Mouse (Mus musculus) embryonic stem cell, embryonic (primary cell): ENCODE measurements around the gene Ctf1.

Experiments used
- CTCF ChIA-PET, 4 experiments: fragments of 300-600 bp in 2 of 4; fragments of 350-600 bp in 2 of 4; sonication (Branson Sonifier 250); formaldehyde crosslinking; loops; one replicate each; lab custom pipeline; 2022; ENCODE audit warnings: inconsistent platforms in 2 of 4; lab: Charles Lee
- POLR2A ChIA-PET, 4 experiments: fragments of 300-600 bp in 2 of 4; fragments of 350-600 bp in 2 of 4; sonication (Branson Sonifier 250); formaldehyde crosslinking; loops; one replicate each; lab custom pipeline; 2022; ENCODE audit warnings: antibody characterized with exemption in 4 of 4, inconsistent platforms in 1 of 4; lab: Charles Lee

Gene Ctf1

DNA sequence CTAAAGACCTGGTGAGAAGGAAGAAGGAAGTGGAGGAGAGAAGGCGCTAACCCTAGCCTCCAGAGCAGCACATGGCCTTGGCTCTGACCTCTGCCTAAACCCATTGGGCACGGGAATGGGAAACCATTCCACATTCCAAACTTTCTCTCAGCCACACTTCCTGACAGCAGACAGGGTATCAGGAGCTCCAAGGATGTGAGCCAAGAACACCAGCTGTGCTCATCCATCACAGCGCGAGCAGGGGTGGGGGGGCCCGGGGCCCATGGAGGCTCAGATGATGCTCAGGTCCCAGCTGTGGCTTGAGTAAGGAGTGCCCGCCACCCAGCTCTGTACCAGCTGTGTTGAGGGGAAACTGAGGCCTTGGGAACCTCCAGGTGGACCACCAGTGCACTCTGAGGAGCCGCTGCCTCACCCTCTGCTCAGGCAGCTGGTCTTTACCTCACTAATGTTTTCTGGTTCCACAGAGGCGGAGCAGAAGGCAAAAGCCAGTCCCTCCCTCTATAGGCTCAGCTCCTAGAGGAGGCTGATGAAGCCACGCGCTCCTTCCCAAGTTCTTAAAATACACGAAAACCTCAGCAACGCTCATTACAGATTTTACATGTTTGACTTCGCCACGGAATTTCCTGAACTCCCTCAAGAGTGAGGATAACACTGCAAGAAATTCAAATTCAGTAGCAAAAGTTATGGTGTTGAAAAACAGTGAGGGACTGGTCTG lies 27.1 kb upstream of the Ctf1 start:
- POLR2A ChIA-PET: interaction anchor here in 3 of 4 experiments (0.6 to 1.5 kb wide), 6 partner anchors 9 to 839 kb away, joined by 3 to 5 read pairs (median 4); partner anchors contain the start of gene Ctf1 (in 1 of the 3)
- CTCF ChIA-PET: interaction anchor here in 3 of 4 experiments (0.9 to 3.1 kb wide), 4 partner anchors 9 to 34 kb away, joined by 3 to 17 read pairs (median 6); no protein-coding TSS in a partner anchor

DNA sequence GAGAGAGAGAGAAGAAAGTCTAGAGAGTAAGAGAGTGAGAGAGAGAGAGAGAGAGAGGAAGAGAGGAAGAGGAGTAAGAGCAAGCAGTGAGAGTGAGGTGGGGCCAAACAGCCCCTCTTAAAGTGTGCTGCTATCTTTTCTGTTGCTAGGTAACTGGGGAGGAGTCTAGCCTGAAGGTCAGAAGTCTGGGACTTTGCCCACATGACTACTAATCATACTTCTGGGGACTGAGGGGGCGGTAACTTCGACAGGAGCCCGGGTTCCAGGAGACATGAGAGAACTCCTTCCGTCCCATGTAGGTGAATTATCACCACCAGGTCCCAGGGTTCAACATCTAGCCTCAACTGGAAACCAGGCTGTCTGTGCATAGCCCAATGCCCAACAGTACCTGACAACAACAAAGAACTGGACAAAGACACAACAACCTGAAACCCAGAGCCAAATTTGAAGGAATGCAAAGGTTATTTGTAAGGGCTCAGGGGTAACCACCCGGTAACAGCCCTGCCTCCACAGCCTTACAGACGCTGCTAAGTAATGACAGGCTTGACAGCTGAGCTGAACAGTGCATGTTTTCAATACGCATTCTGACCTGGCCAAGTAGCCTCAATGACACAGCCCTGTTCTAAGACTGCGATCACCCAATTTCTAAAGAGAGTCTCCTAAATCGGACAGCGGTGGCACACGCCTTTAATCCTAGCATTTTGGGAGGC lies 25.6 kb upstream of the Ctf1 start:
- POLR2A ChIA-PET: interaction anchor here in 2 of 4 experiments (0.7 to 1.5 kb wide), 2 partner anchors 21 to 26 kb away, joined by 3 to 5 read pairs; partner anchors contain the start of gene Ctf1 (in 1 of the 2)

GRCm38 (mm10) chr7:127688935-127689334 lies 23.6 kb upstream of the Ctf1 start:
- ChIA-PET CTCF (interaction anchor here in 2 of 4 experiments (1.0 to 1.8 kb wide), 3 partner anchors 12 to 14 kb away, joined by 4 to 5 read pairs (median 4); no protein-coding TSS in a partner anchor), POLR2A (interaction anchor here in 2 of 4 experiments (0.7 to 1.2 kb wide), 4 partner anchors 14 to 82 kb away, joined by 3 read pairs; partner anchors contain the start of gene Bcl7c (in 1 of the 2))

More for the DNA sequence above, 25.6 kb upstream of the Ctf1 start:
- CTCF ChIA-PET: interaction anchor here in 3 of 4 experiments (0.6 to 3.1 kb wide), 5 partner anchors 10 to 188 kb away, joined by 3 to 17 read pairs (median 4); no protein-coding TSS in a partner anchor

DNA sequence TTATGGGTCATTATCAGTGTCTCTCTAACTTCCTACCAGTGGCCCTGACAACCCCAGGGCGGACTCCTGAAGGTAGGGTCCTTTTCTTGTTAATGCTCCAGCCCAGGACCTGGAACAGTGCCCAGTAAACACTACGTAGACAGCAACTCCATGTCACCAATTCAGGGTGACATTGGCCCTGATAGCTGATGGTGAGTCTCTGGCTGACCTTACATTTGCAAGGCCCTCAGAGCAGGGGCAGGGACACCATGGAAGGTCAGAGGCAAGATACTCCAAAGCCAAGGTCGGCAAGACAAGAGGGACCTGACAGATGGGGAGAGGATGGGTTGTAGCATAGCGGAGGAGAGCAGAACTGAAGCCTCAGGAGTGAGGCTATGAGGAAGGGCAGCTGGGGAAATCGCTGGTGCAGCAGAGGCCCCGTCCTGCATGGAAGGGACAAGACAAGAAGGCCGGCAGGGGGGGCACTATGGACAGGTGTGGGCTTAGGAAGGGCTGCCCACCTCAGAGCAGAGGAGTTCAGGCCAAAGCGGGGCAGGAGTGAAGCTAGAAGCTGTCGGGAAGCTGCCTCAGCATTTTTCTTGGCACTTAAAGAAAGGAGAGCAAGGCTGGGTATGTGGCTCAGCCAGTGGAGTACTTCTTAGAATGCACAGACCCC lies 22.8 kb upstream of the Ctf1 start:
- POLR2A ChIA-PET: interaction anchor here in 2 of 4 experiments (1.0 to 8.5 kb wide), 7 partner anchors 14 to 132 kb away, joined by 3 to 70 read pairs (median 12); partner anchors contain the start of genes Ctf1 (in 2 of the 2) and Bcl7c (in 1 of the 2)
- CTCF ChIA-PET: interaction anchor here (0.5 to 8.1 kb wide), 9 partner anchors 13 to 401 kb away, joined by 3 to 75 read pairs (median 4); partner anchors contain the start of genes Fbxl19 (in 1 of the 4) and Hsd3b7 (in 1 of the 4)

DNA sequence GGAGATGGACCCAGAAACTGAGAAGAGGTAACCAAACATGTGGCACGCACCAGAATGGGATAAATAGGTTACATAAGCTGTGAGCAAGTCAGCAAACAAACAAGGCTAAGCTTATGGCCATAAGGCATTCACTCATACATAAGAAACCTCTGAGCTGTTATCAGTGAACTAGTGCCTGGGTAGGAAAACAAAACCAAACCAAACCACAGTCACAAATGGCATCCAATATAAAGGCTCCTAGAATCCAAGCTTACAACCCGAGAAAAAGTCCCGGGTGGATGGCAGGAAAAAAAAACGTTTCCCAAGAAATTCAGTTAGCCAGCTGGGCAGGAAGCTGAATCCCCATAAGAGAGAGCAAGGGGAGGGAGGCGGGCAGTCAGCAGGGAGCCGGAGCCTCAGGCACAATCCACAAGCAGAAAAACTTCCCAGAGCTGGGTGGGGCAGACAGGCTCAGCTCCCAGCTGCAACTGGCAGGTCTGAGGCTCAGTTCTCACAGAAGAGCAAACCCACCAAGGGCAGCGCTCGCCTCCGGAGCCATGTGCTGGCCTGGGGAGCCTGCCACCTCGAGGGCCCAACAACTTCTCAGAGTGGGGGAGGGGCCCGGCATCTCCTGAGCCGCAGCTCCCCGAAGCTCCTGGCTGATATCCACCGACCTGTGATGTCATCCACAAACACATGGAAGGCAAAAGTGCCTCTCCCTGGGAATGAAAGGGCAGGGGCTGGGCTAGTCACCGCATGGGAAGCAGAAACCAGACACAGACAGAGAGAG lies 21.1 kb upstream of the Ctf1 start:
- CTCF ChIA-PET: interaction anchor here (0.5 to 8.1 kb wide), 24 partner anchors 10 to 253 kb away, joined by 3 to 75 read pairs (median 4); partner anchors contain the start of genes Bcl7c (in 2 of the 4), Ctf1 (in 1 of the 4) and Fbxl19 (in 1 of the 4)
- POLR2A ChIA-PET: interaction anchor here (0.6 to 8.5 kb wide), 36 partner anchors 8 to 315 kb away, joined by 3 to 70 read pairs (median 4); partner anchors contain the start of genes Bcl7c (in 3 of the 4), Ctf1 (in 3 of the 4), Ccdc189 (in 1 of the 4) and Fus (in 1 of the 4)

GRCm38 (mm10) chr7:127693290-127693689 lies 19.2 kb upstream of the Ctf1 start:
- CTCF ChIA-PET: interaction anchor here in 3 of 4 experiments (0.8 to 8.1 kb wide), 7 partner anchors 14 to 123 kb away, joined by 3 to 75 read pairs (median 11); partner anchors contain the start of gene Bcl7c (in 1 of the 3)
- POLR2A ChIA-PET: interaction anchor here in 3 of 4 experiments (0.6 to 8.5 kb wide), 7 partner anchors 14 to 274 kb away, joined by 3 to 70 read pairs (median 4); partner anchors contain the start of genes Bcl7c (in 2 of the 3), Ctf1 (in 1 of the 3) and Fus (in 1 of the 3)

GRCm38 (mm10) chr7:127693730-127694129 lies 18.8 kb upstream of the Ctf1 start:
- ChIA-PET CTCF (interaction anchor here (0.5 to 8.1 kb wide), 11 partner anchors 10 to 1024 kb away, joined by 3 to 75 read pairs (median 5); partner anchors contain the start of gene Bcl7c (in 2 of the 4)), POLR2A (interaction anchor here (0.6 to 8.5 kb wide), 9 partner anchors 14 to 763 kb away, joined by 3 to 70 read pairs (median 4); partner anchors contain the start of genes Bcl7c (in 2 of the 4), Ctf1 (in 1 of the 4), Fus (in 1 of the 4) and Hsd3b7 (in 1 of the 4))

DNA sequence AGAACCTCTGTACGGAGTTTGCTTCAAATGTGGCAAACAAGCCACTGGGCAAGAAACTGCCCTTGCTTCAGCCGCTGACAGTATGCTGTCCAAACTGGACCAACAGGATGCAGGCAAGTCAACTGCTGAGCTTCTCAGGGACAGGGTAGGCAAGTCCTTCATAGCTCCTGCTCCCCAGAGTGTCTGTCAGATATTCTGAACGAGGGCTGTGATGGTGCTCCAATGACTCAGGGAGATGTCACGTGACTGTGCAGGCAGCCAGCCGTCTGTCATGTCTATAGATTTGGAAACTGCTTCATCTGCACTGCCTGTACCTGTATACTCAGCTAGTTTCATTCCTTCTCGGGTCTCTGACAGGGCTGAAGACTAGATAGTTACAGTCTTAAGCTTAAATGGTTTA lies 13.6 kb upstream of the Ctf1 start:
- POLR2A ChIA-PET: interaction anchor here in 2 of 4 experiments (1.0 to 1.8 kb wide), 6 partner anchors 9 to 94 kb away, joined by 3 to 7 read pairs (median 6); partner anchors contain the start of genes Ctf1 (in 2 of the 2) and Bcl7c (in 1 of the 2)
- CTCF ChIA-PET: interaction anchor here in 2 of 4 experiments (0.7 to 2.3 kb wide), 3 partner anchors 22 to 24 kb away, joined by 3 to 8 read pairs (median 4); no protein-coding TSS in a partner anchor

GRCm38 (mm10) chr7:127700712-127701331 lies 11.7 kb upstream of the Ctf1 start:
- CTCF ChIA-PET: no interaction called here
- POLR2A ChIA-PET: interaction anchor here in 1 of 4 experiments (1.2 kb wide), 1 partner anchor 9 kb away, joined by 4 read pairs; no protein-coding TSS in a partner anchor

- ChIA-PET CTCF (interaction anchor here in 3 of 4 experiments (0.6 to 3.8 kb wide), 5 partner anchors 8 to 29 kb away, joined by 3 to 17 read pairs (median 3); no protein-coding TSS in a partner anchor), POLR2A (interaction anchor here in 3 of 4 experiments (0.6 to 7.3 kb wide), 6 partner anchors 10 to 60 kb away, joined by 3 to 70 read pairs (median 3); no protein-coding TSS in a partner anchor)
Measured at GRCm38 (mm10) chr7:127703561-127704178, 8.9 kb upstream of the Ctf1 start.

DNA sequence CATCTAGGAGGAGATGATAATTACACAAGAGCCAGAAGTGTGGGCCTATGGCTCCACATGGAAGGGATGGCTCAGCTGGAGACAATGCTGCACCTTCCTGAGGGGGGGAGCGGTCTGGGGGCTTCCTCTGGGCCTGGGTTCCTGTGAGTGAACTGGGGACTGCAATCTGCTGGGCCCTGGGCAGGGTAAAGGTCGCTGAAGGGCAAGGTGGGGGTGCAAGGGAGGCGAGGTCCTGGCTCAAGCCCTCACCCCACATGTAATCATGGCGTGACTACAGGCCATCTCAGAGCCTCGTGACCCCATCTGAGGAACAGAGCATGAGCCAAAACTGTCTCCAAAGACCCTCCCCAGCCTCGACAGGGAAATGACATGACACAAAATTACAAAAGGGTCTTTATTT lies 7.9 kb upstream of the Ctf1 start:
- ChIA-PET CTCF (interaction anchor here in 2 of 4 experiments (0.6 to 3.8 kb wide), 3 partner anchors 27 to 139 kb away, joined by 3 to 17 read pairs (median 4); no protein-coding TSS in a partner anchor), POLR2A (interaction anchor here in 2 of 4 experiments (0.9 to 7.3 kb wide), 4 partner anchors 11 to 47 kb away, joined by 3 to 70 read pairs (median 4); no protein-coding TSS in a partner anchor)

GRCm38 (mm10) chr7:127705706-127706105 lies 6.8 kb upstream of the Ctf1 start:
- ChIA-PET POLR2A (interaction anchor here in 2 of 4 experiments (1.2 to 7.3 kb wide), 3 partner anchors 12 to 27 kb away, joined by 3 to 70 read pairs (median 3); no protein-coding TSS in a partner anchor), CTCF (interaction anchor here in 2 of 4 experiments (0.6 to 3.8 kb wide), 4 partner anchors 10 to 36 kb away, joined by 4 to 17 read pairs (median 4); no protein-coding TSS in a partner anchor)

- CTCF ChIA-PET: interaction anchor here (0.7 to 12.8 kb wide), 22 partner anchors 10 to 308 kb away, joined by 3 to 144 read pairs (median 6); partner anchors contain the start of gene Hsd3b7 (in 1 of the 4)
- POLR2A ChIA-PET: interaction anchor here (0.6 to 7.3 kb wide), 53 partner anchors 8 to 531 kb away, joined by 3 to 70 read pairs (median 5); partner anchors contain the start of genes Fbxl19 (in 2 of the 4), Fus (in 2 of the 4), 9130023H24Rik (in 1 of the 4) and Ccdc189 (in 1 of the 4)
Measured at GRCm38 (mm10) chr7:127707045-127707956, 5.2 kb upstream of the Ctf1 start.

DNA sequence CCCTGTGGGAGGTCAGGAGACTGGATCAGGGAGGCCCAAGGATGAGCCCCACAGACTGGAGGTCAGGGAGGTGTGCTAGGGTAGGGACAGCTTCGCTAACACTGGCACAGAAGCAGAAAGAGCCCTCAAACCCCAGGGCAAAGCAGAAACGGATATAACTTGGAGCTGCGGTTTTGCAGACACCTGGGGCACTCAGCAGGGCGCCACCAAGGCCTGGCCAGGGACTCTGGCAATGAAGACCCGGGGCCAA lies 4.7 kb upstream of the Ctf1 start:
- ChIA-PET POLR2A (interaction anchor here (0.6 to 7.3 kb wide), 53 partner anchors 9 to 530 kb away, joined by 3 to 70 read pairs (median 4); partner anchors contain the start of genes Fus (in 2 of the 4), 9130023H24Rik (in 1 of the 4), Bckdk (in 1 of the 4) and Ccdc189 (in 1 of the 4)), CTCF (interaction anchor here (0.6 to 12.8 kb wide), 22 partner anchors 9 to 309 kb away, joined by 3 to 144 read pairs (median 6); partner anchors contain the start of gene Hsd3b7 (in 1 of the 4))
